Mouse (Mus musculus): ENCODE measurements around the gene 1700001C19Rik. TPM values are rescaled to one million over a fixed set of nuclear protein-coding genes. Genes with fewer than 3 reads are reported as not detected.

Gene 1700001C19Rik
- polyA plus RNA-seq, 1 experiment, result not detected

GRCm38 (mm10) chr17:47475714-47476113 lies 38.5 kb upstream of the 1700001C19Rik start:
- no peak overlapping the region for H3K27ac ChIP-seq (ENCODE audit: insufficient read depth, low read length)
- no peak overlapping the region for H3K4me3 ChIP-seq (ENCODE audit: extremely low read depth, insufficient read depth, insufficient read length)
- no peaks in the 10 kb centered on the region for H3K4me1 ChIP-seq (ENCODE audit: control insufficient read depth, insufficient read depth, insufficient read length)
- no peaks in the 10 kb centered on the region for H3K36me3 ChIP-seq (ENCODE audit: control insufficient read depth, insufficient read depth, low read length)
- no peak for DNase-seq (ENCODE audit: low read depth in 1 of 2, low spot score in 2 of 2)
- no peaks in the 10 kb centered on the region for H3K27me3 ChIP-seq (ENCODE audit: control insufficient read depth, insufficient read depth, low read length)
- no peak for TF ChIP-seq CTCF (IDR thresholded peaks at IDR 0.05; ENCODE audit: extremely low read depth, insufficient read depth, insufficient read length, insufficient replicate concordance)
- TF ChIP-seq POLR2A (IDR thresholded peaks at IDR 0.05; ENCODE audit: low read depth, low read length), result no peak
- 68% methylated on average over 3 of the region's 3 CpGs for WGBS

DNA sequence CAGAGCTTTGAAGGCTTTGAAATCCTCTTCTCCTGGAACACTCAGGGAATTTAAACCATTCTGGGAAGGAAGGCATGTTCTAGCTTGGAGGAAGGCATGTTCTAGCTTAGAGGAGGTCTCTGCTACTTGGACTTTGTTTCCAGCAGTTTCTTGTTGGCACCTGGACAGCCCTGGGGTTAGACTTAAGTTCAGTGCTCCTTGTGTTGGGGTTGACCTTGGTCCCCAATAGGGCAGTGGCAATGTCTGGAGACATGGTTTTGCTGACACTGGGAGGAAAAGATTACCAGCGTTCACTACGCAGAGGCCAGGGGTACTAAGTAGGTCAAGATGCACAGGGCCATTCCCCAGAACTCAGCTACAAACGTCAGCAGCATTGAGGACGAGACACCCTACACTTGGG lies 38.0 kb upstream of the 1700001C19Rik start:
- H3K36me3 ChIP-seq (ENCODE audit: control insufficient read depth, insufficient read depth, low read length), result no peaks in the 10 kb centered on the region
- no peaks in the 10 kb centered on the region for H3K4me1 ChIP-seq (ENCODE audit: control insufficient read depth, insufficient read depth, insufficient read length)
- no peaks in the 10 kb centered on the region for H3K27me3 ChIP-seq (ENCODE audit: control insufficient read depth, insufficient read depth, low read length)
- H3K4me3 ChIP-seq (ENCODE audit: extremely low read depth, insufficient read depth, insufficient read length), result no peak overlapping the region
- 90% methylated on average over 4 of the region's 4 CpGs for WGBS
- DNase-seq (ENCODE audit: low read depth in 1 of 2, low spot score in 2 of 2), result no peak
- no peak overlapping the region for H3K27ac ChIP-seq (ENCODE audit: insufficient read depth, low read length)
- TF ChIP-seq CTCF (IDR thresholded peaks at IDR 0.05; ENCODE audit: extremely low read depth, insufficient read depth, insufficient read length, insufficient replicate concordance) (no peak), POLR2A (IDR thresholded peaks at IDR 0.05; ENCODE audit: low read depth, low read length) (no peak)

DNA sequence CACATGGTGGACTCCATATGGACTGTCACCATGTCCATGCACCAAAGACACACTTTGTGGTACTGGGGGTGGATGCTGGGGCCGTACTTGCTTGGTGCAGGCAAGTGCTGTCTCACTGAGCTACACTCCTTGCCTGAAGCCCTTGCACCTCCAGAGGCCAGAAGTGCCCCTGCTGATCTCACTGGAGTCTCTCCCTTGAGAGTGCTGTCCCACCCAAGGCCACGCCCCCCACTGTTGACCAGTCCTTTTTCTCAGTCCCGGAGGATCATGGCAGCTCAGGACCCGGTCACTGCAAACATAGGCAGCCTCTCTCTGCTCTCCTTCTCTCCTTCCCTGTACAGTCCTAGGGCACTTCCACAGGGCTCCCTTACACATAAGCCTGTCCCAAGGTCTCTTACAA lies 37.1 kb upstream of the 1700001C19Rik start:
- no peaks in the 10 kb centered on the region for H3K27me3 ChIP-seq (ENCODE audit: control insufficient read depth, insufficient read depth, low read length)
- DNase-seq (ENCODE audit: low read depth in 1 of 2, low spot score in 2 of 2), result no peak
- no peaks in the 10 kb centered on the region for H3K4me1 ChIP-seq (ENCODE audit: control insufficient read depth, insufficient read depth, insufficient read length)
- WGBS, result 83% methylated on average over 4 of the region's 4 CpGs
- TF ChIP-seq CTCF (IDR thresholded peaks at IDR 0.05; ENCODE audit: extremely low read depth, insufficient read depth, insufficient read length, insufficient replicate concordance) (no peak), POLR2A (IDR thresholded peaks at IDR 0.05; ENCODE audit: low read depth, low read length) (no peak)
- H3K36me3 ChIP-seq (ENCODE audit: control insufficient read depth, insufficient read depth, low read length), result no peaks in the 10 kb centered on the region
- H3K4me3 ChIP-seq (ENCODE audit: extremely low read depth, insufficient read depth, insufficient read length), result no peak overlapping the region
- H3K27ac ChIP-seq (ENCODE audit: insufficient read depth, low read length), result no peak overlapping the region

DNA sequence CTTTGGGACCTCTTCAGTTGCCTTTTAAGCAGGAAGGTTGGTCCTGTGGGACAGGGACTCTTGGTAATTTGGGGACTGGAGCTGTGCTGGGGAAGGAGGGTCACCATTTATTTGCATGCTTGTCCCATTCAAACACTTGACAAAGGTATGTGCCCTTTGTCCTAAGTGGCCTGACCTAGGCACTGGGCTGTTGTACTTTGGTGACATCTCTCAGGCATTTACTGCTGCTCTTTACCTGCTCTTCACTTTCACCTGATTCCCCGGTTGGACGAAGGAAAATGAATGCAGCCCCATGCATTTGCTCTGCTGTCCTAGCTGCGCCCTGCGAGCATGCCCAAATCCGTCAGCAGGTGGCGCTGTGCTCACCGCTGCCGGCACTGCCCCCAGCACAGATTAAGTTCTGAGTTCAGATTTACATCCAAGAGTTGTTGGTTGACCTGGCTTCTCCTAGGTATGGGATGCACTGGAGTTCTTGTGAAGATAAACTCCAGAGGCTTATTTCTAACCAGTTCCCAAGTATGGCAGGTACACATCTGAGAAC lies 36.3 kb upstream of the 1700001C19Rik start:
- Histone ChIP-seq H3K27me3 (ENCODE audit: control insufficient read depth, insufficient read depth, low read length) (no peaks in the 10 kb centered on the region), H3K4me3 (ENCODE audit: extremely low read depth, insufficient read depth, insufficient read length) (no peak overlapping the region), H3K27ac (ENCODE audit: insufficient read depth, low read length) (no peak overlapping the region), H3K4me1 (ENCODE audit: control insufficient read depth, insufficient read depth, insufficient read length) (no peaks in the 10 kb centered on the region; the same call in 1 of the 2 replicates), H3K36me3 (ENCODE audit: control insufficient read depth, insufficient read depth, low read length) (no peaks in the 10 kb centered on the region)
- peak; percentile 18 to 65 for DNase-seq (ENCODE audit: low read depth in 1 of 2, low spot score in 2 of 2)
- TF ChIP-seq CTCF (IDR thresholded peaks at IDR 0.05; ENCODE audit: extremely low read depth, insufficient read depth, insufficient read length, insufficient replicate concordance) (peak; percentile 98), POLR2A (IDR thresholded peaks at IDR 0.05; ENCODE audit: low read depth, low read length) (no peak)
- 6% methylated on average over 8 of the region's 8 CpGs for WGBS

- Histone ChIP-seq H3K27ac (ENCODE audit: insufficient read depth, low read length) (no peak overlapping the region), H3K27me3 (ENCODE audit: control insufficient read depth, insufficient read depth, low read length) (no peaks in the 10 kb centered on the region), H3K4me3 (ENCODE audit: extremely low read depth, insufficient read depth, insufficient read length) (no peak overlapping the region), H3K36me3 (ENCODE audit: control insufficient read depth, insufficient read depth, low read length) (no peaks in the 10 kb centered on the region), H3K4me1 (ENCODE audit: control insufficient read depth, insufficient read depth, insufficient read length) (no peaks in the 10 kb centered on the region; the same call in 1 of the 2 replicates)
- DNase-seq (ENCODE audit: low read depth in 1 of 2, low spot score in 2 of 2), result no peak
- TF ChIP-seq POLR2A (IDR thresholded peaks at IDR 0.05; ENCODE audit: low read depth, low read length) (no peak), CTCF (IDR thresholded peaks at IDR 0.05; ENCODE audit: extremely low read depth, insufficient read depth, insufficient read length, insufficient replicate concordance) (no peak)
- 71% methylated on average over 15 of the region's 15 CpGs for WGBS
These were observed 35.5 kb upstream of the 1700001C19Rik start for GRCm38 (mm10) chr17:47472435-47473350.

- 91% methylated on average over 5 of the region's 5 CpGs for WGBS
- no peaks in the 10 kb centered on the region for H3K36me3 ChIP-seq (ENCODE audit: control insufficient read depth, insufficient read depth, low read length)
- no peaks in the 10 kb centered on the region for H3K27me3 ChIP-seq (ENCODE audit: control insufficient read depth, insufficient read depth, low read length)
These were observed 33.5 kb upstream of the 1700001C19Rik start for GRCm38 (mm10) chr17:47470686-47471085.

DNA sequence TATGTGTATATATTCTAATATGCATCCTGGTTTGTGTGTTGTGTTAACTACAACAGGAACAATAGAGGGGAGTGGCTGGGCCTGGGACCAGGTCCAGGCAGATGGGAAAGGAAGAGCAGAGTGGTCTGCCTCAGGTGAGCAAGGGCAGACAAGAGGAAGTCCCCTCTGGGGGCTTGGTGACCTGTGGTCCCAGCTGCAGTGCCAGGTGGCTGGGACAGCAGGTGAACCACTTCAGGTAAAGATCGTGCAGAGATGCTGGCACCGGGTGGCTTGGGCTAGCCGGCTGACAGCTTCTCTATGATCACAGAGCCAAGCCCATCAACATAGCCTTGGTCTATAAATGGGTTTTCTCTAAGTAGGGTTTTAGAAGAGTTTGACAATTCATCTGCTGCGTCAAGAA lies 32.9 kb upstream of the 1700001C19Rik start:
- no peak overlapping the region for H3K27ac ChIP-seq (ENCODE audit: insufficient read depth, low read length)
- no peak for DNase-seq (ENCODE audit: low read depth in 1 of 2, low spot score in 2 of 2)
- H3K36me3 ChIP-seq (ENCODE audit: control insufficient read depth, insufficient read depth, low read length), result no peaks in the 10 kb centered on the region
- 84% methylated on average over 4 of the region's 4 CpGs for WGBS
- no peaks in the 10 kb centered on the region for H3K27me3 ChIP-seq (ENCODE audit: control insufficient read depth, insufficient read depth, low read length)
- no peak overlapping the region for H3K4me3 ChIP-seq (ENCODE audit: extremely low read depth, insufficient read depth, insufficient read length)
- TF ChIP-seq CTCF (IDR thresholded peaks at IDR 0.05; ENCODE audit: extremely low read depth, insufficient read depth, insufficient read length, insufficient replicate concordance) (no peak), POLR2A (IDR thresholded peaks at IDR 0.05; ENCODE audit: low read depth, low read length) (no peak)
- no peaks in the 10 kb centered on the region; the same call in 1 of the 2 replicates for H3K4me1 ChIP-seq (ENCODE audit: control insufficient read depth, insufficient read depth, insufficient read length)

More at GRCm38 (mm10) chr17:47470686-47471085, 33.5 kb upstream of the 1700001C19Rik start:
- no peak overlapping the region for H3K27ac ChIP-seq (ENCODE audit: insufficient read depth, low read length)
- no peaks in the 10 kb centered on the region; the same call in 1 of the 2 replicates for H3K4me1 ChIP-seq (ENCODE audit: control insufficient read depth, insufficient read depth, insufficient read length)
- no peak for TF ChIP-seq POLR2A (IDR thresholded peaks at IDR 0.05; ENCODE audit: low read depth, low read length)
- H3K4me3 ChIP-seq (ENCODE audit: extremely low read depth, insufficient read depth, insufficient read length), result no peak overlapping the region
- DNase-seq (ENCODE audit: low read depth in 1 of 2, low spot score in 2 of 2), result no peak

Data from spleen, adult 2 months (tissue).